Mouse (Mus musculus) spleen, embryonic (tissue): Measurements from ENCODE around the gene Slc19a2.

Experiments used
- CTCF ChIA-PET: fragments of 350-600 bp; sonication (Branson Sonifier 250); formaldehyde crosslinking; loops from one replicate; lab custom pipeline; 2022; lab: Charles Lee

The Slc19a2 gene

GRCm38 (mm10) chr1:164252551-164252950, 3.7 kb downstream of the Slc19a2 start:
- CTCF ChIA-PET: no interaction called here

GRCm38 (mm10) chr1:164254836-164255235, 6.0 kb downstream of the Slc19a2 start:
- CTCF ChIA-PET: no interaction called here

DNA sequence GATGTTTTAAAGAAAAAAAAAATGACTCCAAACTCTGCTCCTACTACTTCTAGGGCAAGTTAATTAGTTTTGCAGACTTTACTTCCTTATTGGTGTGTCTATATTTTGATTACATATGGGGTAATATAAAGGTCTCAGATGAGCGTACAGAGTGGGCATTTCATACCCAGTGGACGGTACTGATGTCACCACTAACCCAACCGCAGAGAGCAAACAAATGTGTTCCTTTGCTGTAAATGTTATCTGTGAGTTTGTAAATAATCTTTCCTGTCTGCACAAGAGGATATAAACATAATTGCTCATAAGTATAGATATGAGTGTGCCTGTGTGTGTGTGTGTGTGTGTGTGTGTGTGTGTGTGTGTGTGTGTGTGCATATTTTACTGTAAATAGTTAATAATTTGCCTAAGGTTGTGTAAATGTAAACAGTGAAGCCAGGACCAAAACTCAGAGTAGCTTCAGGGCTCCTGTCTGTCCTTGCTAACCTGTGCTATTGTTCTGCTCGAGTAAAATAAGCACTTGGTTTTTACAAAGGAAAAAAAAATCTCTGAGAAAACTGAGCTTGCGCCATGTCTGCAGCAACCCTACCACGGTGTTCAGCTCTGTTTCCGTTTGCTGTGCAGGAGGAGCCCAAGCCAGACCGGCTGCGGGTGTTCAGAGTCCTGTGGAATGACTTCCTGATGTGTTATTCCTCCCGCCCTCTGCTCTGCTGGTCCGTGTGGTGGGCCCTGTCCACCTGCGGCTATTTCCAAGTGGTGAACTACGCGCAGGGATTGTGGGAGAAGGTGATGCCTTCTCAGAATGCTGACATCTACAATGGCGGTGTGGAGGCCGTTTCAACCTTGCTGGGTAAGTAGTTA, 11.6 kb downstream of the Slc19a2 start:
- CTCF ChIA-PET: no interaction called here

- CTCF ChIA-PET: no interaction called here
Observed at GRCm38 (mm10) chr1:164261553-164261952, 12.7 kb downstream of the Slc19a2 start.

DNA sequence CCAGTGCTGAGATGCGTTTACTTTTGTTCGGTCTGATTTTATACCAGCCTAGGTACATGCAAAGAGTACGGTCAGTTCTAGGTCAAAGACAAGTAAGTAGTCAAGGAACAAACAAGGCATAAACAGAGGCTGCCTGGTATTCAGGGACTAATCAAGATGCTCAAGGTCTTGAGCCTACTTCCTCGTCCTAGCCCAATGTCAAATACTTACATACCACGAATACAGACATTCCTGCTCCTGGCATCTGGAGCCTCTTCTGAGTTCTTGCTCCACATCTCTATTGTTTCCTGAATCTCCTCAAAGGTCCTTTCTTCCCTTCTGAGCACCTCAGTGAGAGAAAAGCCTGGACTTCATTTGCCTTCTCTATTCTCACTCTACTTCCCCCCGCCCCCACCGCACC, 22.1 kb downstream of the Slc19a2 start:
- CTCF ChIA-PET: no interaction called here

- CTCF ChIA-PET: no interaction called here
Observed at GRCm38 (mm10) chr1:164273659-164274058, 24.8 kb downstream of the Slc19a2 start.

- CTCF ChIA-PET: interaction anchor here (0.6 kb wide), 1 partner anchor 9 kb away, joined by 3 read pairs; no protein-coding TSS in a partner anchor
Observed at GRCm38 (mm10) chr1:164275455-164275954, 26.7 kb downstream of the Slc19a2 start, which contains the start of gene Ccdc181. Gene Ccdc181, plus strand, starts transcription at chr1:164275585.

DNA sequence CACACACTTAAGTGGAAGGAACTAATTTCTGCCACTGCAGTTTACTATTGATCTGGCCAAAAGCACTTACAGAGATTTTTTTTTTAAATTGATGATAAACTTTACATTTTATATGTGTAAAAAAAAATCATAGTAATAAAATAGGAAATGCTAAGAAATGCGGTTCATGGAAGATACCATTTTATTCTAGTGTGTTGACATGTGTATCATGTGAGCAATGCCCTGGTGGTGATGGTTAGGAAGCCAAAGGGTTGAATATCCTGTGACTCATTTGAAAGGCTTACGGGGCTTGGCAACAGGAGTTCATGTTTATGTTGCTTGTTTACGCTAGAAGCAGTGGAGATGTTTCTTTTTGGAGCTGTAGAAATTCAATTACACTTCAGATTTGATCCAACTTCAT, 27.7 kb downstream of the Slc19a2 start:
- CTCF ChIA-PET: no interaction called here

DNA sequence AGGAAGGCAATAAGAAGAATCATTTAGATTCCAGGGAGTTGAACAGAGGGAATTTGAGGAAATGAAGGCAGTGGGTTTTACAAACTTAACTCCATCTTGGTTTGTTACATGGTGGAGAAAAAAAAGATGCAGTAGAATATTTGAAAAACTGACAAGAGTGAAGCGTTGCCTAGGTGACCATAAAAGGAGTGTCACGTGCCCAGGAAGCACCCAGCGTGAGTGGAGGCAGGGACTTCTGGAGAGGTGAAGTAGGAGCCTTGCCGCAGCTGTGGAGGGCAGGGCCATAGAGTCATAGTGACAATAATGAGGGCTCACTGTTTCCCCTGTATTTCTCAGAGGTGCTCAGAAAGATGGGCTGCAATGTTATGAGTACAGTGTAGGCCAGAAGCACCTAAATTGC, 30.5 kb downstream of the Slc19a2 start:
- CTCF ChIA-PET: no interaction called here

- CTCF ChIA-PET: no interaction called here
Observed at GRCm38 (mm10) chr1:164284007-164284406, 35.2 kb downstream of the Slc19a2 start.

- CTCF ChIA-PET: no interaction called here
Observed at GRCm38 (mm10) chr1:164287406-164287805, 38.6 kb downstream of the Slc19a2 start.

DNA sequence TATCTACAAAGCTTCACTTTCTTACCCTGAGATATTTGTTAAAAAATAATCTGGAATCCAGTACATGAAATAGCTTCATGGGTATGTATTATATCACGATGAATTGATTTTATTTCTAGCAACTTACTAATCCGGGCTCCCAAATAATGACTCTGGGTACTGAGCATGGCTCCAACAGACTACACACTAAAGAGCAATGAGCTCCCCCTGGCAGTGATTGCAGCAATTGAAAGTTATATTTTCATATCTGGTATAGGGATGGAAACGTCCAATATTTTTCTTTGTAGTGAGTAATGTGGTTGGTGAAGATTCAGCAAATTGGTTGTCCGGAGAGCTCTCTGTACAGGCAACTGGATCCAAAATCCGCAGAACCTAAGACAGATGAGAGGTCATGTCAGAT, 43.2 kb downstream of the Slc19a2 start:
- CTCF ChIA-PET: no interaction called here

DNA sequence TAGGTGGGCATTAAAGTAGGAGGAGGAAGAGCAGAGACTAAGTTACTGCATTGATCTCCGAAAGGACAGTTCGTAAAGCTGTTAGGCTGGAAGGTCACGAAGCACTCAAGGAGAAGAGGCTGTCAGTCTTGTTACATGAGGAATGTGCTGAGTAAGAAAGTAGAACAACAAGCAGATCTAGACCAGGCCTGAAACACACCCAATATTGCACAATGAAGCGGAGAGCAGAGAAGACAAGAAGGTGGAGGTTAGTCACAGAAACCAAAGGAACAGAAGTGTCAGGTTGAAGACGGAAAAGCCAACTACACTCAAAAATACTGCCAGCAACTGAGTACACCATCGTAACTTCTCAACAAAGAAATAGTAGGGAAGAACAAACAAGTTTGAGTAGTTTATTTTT, 45.2 kb downstream of the Slc19a2 start:
- CTCF ChIA-PET: no interaction called here

DNA sequence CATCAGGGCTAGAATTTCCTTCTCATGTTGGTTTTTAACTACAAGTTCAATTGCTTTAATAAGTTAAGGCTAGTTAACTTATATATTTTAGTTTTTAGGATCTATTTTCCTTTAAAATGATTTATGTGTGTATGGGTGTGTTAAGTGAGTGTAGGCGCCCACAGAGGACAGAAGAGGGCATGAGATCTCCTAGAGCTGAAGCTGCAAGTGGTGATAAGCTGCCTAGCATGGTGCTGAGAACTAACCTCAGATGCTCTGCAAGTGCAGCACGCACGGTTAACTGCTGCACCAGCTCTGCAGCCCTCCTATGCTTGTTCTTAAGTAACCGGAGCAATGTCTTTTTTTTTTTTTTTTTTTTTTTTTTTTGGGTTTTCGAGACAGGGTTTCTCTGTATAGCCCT, 47.6 kb downstream of the Slc19a2 start:
- CTCF ChIA-PET: no interaction called here

DNA sequence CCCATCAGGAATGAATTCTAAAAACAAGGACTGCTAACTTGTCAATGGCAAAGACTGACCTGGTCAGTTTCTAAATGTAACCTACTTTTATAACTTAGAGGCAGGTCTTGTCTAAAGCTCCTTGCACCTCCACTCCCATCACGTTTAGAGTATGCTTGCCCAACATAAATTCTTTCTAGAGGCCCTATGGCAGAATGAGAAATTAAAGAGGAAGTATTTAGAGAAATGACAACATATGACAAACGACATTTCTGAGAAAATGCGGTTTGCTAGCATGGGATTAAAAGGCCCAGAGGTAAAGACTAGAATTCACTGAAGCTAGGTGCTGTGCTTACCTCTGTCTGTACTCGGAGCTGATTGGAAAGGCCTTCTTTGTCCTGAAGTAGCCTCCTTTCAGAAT, 53.1 kb downstream of the Slc19a2 start:
- CTCF ChIA-PET: interaction anchor here (0.7 kb wide), 2 partner anchors 14 to 849 kb away, joined by 3 to 6 read pairs; no protein-coding TSS in a partner anchor

GRCm38 (mm10) chr1:164303821-164304220, 55.0 kb downstream of the Slc19a2 start, which contains the start of gene Nme7:
Gene Nme7, plus strand, starts transcription at chr1:164304121.
- CTCF ChIA-PET: no interaction called here

- CTCF ChIA-PET: no interaction called here
Observed at GRCm38 (mm10) chr1:164307124-164307751, 58.4 kb downstream of the Slc19a2 start, which contains the start of gene Blzf1. Gene Blzf1, minus strand, starts transcription at chr1:164307489.

- CTCF ChIA-PET: no interaction called here
Observed at GRCm38 (mm10) chr1:164307922-164308321, 59.1 kb downstream of the Slc19a2 start.

DNA sequence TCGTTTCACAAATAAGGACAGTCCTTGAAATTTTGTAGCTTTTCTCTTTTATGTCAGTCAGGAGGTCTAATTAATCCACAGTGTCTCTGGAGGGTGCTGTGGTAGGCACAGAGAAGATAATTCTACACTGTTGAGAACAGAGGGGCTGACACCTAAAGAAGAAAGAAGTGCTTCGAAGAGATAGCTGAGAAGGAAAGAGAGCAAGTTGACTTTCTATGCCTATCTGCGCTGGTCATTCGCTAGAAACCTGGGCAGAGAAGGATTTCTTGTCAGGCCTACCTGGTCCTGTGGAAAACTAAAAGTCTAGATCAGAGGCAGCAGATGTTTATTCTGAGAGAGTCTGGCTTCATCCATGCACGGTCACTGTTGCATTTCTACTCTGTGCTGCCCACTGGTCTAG, 65.2 kb downstream of the Slc19a2 start:
- CTCF ChIA-PET: no interaction called here
